Mouse (Mus musculus) forebrain, postnatal 0 days (tissue): ENCODE results near the gene Nln. TPM values are rescaled to one million over a fixed set of nuclear protein-coding genes. Genes with fewer than 3 reads are reported as not detected.

ENCODE experiments used
- ATAC-seq: fragments of 200-750 bp; cut with Nextera tagmentation; 2 replicates; pipeline ENCODE4 v1.8.0; 2017; ENCODE audit warnings: mild to moderate bottlenecking, moderate library complexity
- DNase-seq: peaks from one replicate; pipeline ENCODE4 v3.0.0-alpha.2; 2015
- H3K27ac ChIP-seq: fragments of 300-500 bp; sonication (generic); 2 replicates; pipeline ENCODE4 v1.5.1; 2014; ENCODE audit warnings: low read depth, mild to moderate bottlenecking, antibody characterized with exemption, low read length, moderate library complexity, mixed read lengths
- H3K27me3 ChIP-seq: fragments of 300-500 bp; sonication (generic); 2 replicates; pipeline ENCODE4 v1.6.1; 2014; ENCODE audit warnings: mild to moderate bottlenecking, low read length, mixed read lengths; ENCODE audit not compliant: insufficient read depth
- H3K36me3 ChIP-seq: fragments of 300-500 bp; sonication (generic); 2 replicates; pipeline ENCODE4 v1.6.1; 2014; ENCODE audit warnings: mild to moderate bottlenecking, moderate library complexity; ENCODE audit not compliant: insufficient read depth
- H3K4me1 ChIP-seq: fragments of 300-500 bp; sonication (generic); 2 replicates; pipeline ENCODE4 v1.6.1; 2014; ENCODE audit warnings: antibody characterized with exemption; ENCODE audit not compliant: insufficient read depth
- H3K4me2 ChIP-seq: fragments of 300-500 bp; sonication (generic); 2 replicates; pipeline ENCODE4 v1.6.1; 2014; ENCODE audit warnings: low read depth, mild to moderate bottlenecking, moderate library complexity
- H3K4me3 ChIP-seq: fragments of 300-500 bp; sonication (generic); 2 replicates; pipeline ENCODE4 v1.5.1; 2014; ENCODE audit warnings: low read depth, low read length, mixed read lengths
- H3K9ac ChIP-seq: fragments of 300-500 bp; sonication (generic); 2 replicates; pipeline ENCODE4 v1.6.1; 2014; ENCODE audit warnings: mild to moderate bottlenecking
- H3K9me3 ChIP-seq: fragments of 300-500 bp; sonication (generic); 2 replicates; pipeline ENCODE4 v1.6.1; 2016; ENCODE audit warnings: low read length
- CTCF ChIP-seq: sonication (generic); IDR thresholded peaks from 2 replicates; pipeline ENCODE4 v1.5.1; 2016; ENCODE audit warnings: antibody characterized with exemption, control low read depth, low read depth
- WGBS: fragments of 180-500 bp; shearing (Covaris S2); extraction: QIAGEN DNeasy Blood & Tissue Kit; methylation state at CpG from one replicate; pipeline ENCODE4 v1.1.7; 2014; 5-methylcytosine and 5-hydroxymethylcytosine counted together
- polyA plus RNA-seq: library from polyadenylated mRNA; unstranded; fragments of >200 nt; fragmentation: Nextera tagmentation; extraction: Ambion mirVana; gene quantifications from 2 replicates; pipeline ENCODE4 v1.2.1, GENCODE M21; 2015
- total RNA-seq: library from RNA; depleted of rRNA; stranded (reverse); fragments of >200 nt; gene quantifications from 2 replicates; pipeline ENCODE4 v1.2.3, GENCODE M21; 2014

Gene Nln
- total and polyA plus RNA-seq, 2 experiments from 2014 or later: 49.0 to 77.2 TPM

DNA sequence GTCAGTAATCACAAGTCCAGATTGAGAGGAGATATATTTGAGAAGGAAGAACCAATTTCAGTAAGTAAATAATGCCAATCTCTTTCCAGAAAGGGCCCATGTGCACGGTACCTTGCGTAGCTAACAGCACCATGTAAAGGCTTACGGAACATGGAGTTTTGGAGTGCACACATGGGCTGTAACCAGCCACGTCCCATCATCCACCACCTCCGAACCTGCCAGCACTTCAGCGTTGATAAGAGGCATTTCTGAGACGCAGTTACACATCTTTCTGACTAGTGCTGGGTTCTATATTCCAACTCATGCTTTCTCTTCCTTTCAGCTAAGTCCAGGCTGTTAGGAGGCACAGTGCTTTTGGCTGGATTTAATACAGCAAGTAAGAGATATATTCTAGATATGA lies 12.2 kb downstream of the Nln start:
- TF ChIP-seq CTCF: no peak
- Histone ChIP-seq H3K36me3 (peaks cover 12% of the 10 kb centered on the region; the same call in 1 of the 2 replicates), H3K4me3 (no peak overlapping the region), H3K9me3 (no peaks in the 10 kb centered on the region), H3K4me2 (no peak overlapping the region), H3K27ac (no peak overlapping the region), H3K4me1 (no peaks in the 10 kb centered on the region), H3K9ac (no peak overlapping the region), H3K27me3 (no peaks in the 10 kb centered on the region)
- no peak for ATAC-seq
- no peak for DNase-seq
- 97% methylated on average over 7 of the region's 7 CpGs for WGBS

DNA sequence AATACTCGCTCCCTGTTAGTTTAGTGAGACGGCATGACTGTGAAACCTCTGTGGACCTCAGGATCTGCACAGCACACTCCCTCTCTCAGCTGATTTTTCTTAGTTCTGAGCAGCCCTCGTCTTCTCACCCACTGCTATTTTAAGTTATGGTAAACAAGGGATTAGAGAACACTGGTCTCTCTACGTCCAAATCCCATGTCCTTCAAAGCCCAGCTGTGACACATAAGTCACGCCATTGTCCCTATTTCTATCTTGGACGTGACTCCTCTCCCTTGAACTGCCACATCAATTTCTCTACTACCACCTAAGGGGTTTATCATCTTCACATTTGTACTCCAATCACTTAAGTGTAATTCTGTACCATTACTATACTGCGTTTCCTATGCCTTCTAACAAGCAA lies 13.5 kb downstream of the Nln start:
- H3K4me1 ChIP-seq: no peaks in the 10 kb centered on the region

DNA sequence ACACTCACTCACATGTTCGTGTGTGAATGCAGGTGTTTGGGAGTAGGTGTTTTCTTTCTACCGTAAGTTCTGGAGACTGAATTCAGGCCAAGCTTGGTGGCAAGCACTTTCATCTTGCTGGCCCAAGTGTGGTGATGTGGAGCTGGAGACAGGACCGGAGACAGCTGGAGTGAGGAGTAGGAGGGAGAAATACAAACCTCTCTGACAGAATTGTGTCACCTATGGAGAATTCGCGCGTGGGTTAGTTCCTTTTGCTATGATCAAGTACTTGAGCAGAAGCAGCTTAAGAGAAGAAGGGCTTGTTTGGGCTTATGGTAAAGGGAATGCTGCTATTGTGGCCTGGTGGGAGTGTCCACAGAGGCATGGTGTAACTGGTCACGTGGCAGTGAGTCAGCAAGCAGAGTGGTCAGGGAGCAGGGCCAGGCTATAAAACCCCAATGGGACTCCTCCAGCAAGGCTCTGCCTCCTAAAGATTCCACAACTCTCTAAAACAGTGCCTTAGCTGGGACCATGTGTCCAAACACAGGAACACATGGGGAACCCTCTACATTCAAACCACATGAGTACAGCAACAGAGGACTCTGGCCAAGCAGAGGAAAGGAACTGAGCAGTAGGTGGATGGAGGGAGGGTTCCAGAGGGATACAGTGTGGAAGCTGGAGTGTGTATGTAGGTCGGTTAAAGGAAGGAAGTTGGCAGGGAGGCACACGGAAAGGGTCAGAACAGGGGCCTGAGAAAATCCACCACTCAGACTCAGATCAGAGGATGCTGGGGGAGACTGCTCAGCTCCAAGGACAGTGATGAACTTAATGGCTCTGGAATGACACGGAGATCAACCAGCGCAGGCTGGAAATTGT lies 14.7 kb downstream of the Nln start:
- Histone ChIP-seq H3K4me2 (no peak overlapping the region), H3K27me3 (no peaks in the 10 kb centered on the region), H3K4me3 (no peak overlapping the region), H3K4me1 (no peaks in the 10 kb centered on the region), H3K36me3 (peaks cover 13% of the 10 kb centered on the region; the same call in 1 of the 2 replicates), H3K27ac (no peak overlapping the region), H3K9ac (no peak overlapping the region), H3K9me3 (no peaks in the 10 kb centered on the region)
- TF ChIP-seq CTCF: no peak
- WGBS: 85% methylated on average over 11 of the region's 11 CpGs
- DNase-seq: no peak
- ATAC-seq: peak; percentile 12; the same call in 1 of the 2 replicates

More for the DNA sequence above, 13.5 kb downstream of the Nln start:
- Histone ChIP-seq H3K27ac (no peak overlapping the region), H3K4me3 (no peak overlapping the region), H3K9ac (no peak overlapping the region), H3K4me2 (no peak overlapping the region), H3K27me3 (no peaks in the 10 kb centered on the region), H3K9me3 (no peaks in the 10 kb centered on the region), H3K36me3 (peaks cover 13% of the 10 kb centered on the region; the same call in 1 of the 2 replicates)
- no peak for TF ChIP-seq CTCF
- 69% methylated on average over 7 of the region's 7 CpGs for WGBS
- DNase-seq (no peak), ATAC-seq (no peak)

DNA sequence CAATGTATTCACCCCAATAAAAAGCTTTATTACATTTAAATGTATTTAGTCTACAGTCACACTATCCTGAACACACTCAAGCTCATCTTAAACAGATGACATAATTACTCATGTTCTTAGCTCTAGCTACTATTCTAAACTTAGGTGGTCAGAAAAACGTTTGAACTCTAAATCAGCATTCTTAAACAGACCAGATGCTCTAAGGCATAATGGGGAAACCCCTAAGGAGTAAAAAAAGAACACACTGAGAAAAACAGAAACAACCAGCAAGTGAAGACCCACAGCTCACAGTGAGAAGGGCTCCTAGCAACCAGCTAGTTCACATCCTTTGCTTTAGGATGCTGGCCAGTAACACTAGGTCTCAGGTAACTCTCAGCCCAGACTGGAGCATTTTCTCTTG lies 17.7 kb downstream of the Nln start:
- Histone ChIP-seq H3K4me2 (no peak overlapping the region), H3K36me3 (peaks cover 13% of the 10 kb centered on the region; the same call in 1 of the 2 replicates), H3K27me3 (no peaks in the 10 kb centered on the region), H3K9ac (no peak overlapping the region), H3K27ac (no peak overlapping the region), H3K4me1 (no peaks in the 10 kb centered on the region), H3K9me3 (no peaks in the 10 kb centered on the region), H3K4me3 (no peak overlapping the region)
- no peak for DNase-seq
- ATAC-seq: no peak
- no peak for TF ChIP-seq CTCF
- 13% methylated on average over 1 of the region's 1 CpGs for WGBS

DNA sequence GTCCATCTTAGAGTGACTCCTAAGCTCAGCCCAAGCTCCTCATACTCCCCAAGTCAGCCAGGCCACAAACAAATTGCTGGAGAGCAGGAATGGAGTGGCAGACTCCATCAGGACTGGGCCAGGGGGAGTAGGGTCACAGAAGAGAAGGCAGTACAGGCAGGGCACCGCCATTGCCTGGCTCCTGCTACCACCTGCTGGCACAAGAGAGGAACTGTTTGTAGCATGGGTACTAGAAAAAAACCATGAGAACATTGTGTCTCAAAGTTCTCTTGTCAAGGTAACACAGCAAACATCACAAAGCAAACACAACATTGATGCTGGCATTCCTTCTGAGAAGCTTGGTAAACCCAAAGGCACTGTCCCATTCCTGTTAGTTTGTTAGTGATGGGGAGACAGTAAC lies 20.0 kb downstream of the Nln start:
- Histone ChIP-seq H3K27me3 (no peaks in the 10 kb centered on the region), H3K9me3 (no peaks in the 10 kb centered on the region), H3K4me1 (no peaks in the 10 kb centered on the region), H3K9ac (no peak overlapping the region), H3K36me3 (peaks cover 8% of the 10 kb centered on the region; the same call in 1 of the 2 replicates), H3K4me3 (no peak overlapping the region), H3K4me2 (no peak overlapping the region), H3K27ac (no peak overlapping the region)
- 9% methylated on average over 1 of the region's 1 CpGs for WGBS
- ATAC-seq (peak; percentile 77), DNase-seq (peak; percentile 48)
- TF ChIP-seq CTCF: peak; percentile 81

DNA sequence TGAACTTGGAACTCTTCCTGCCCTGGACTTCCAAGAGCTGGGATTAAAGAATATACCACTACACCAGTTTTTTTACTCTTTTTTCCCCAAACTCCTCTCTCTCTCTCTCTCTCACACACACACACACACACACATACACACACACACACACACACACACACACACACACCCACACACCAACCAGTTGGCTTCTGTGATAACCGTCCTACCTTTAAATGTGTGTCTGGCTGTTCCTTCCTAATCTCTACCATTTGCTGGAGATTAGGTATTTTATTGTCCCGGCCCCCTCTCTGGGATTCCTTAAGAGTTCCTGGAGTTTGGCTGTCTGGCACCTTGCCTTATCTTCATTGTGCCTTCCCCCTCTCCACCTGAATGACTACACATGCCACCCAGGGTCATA lies 24.8 kb downstream of the Nln start:
- no peaks in the 10 kb centered on the region for H3K36me3 ChIP-seq
- no peaks in the 10 kb centered on the region for H3K4me1 ChIP-seq
- no peak overlapping the region for H3K4me3 ChIP-seq
- no peak overlapping the region for H3K4me2 ChIP-seq
- no peak overlapping the region for H3K9ac ChIP-seq
- TF ChIP-seq CTCF: no peak
- no peaks in the 10 kb centered on the region for H3K27me3 ChIP-seq
- 82% methylated on average over 2 of the region's 2 CpGs for WGBS
- no peak for DNase-seq
- H3K9me3 ChIP-seq: no peaks in the 10 kb centered on the region
- ATAC-seq: no peak
- no peak overlapping the region for H3K27ac ChIP-seq

DNA sequence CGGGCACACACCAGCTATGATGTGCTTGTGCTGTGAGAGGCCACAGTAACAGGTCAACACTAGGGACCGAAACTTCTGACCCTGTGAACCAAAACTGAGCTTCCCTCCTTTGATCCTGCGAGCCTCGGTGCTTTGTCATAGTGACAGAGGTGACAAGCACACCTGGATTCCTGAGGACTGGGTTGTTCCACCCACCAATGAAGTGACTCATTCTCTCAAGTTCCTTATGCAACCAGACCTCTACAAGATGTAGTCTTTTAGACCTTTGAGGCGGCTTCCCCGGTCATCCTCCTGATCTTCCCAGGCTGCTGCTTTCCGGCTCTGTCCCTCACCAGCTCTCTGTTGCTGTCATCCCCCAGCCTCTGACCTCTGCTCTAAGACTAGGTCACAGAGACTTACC lies 26.9 kb downstream of the Nln start:
- Histone ChIP-seq H3K27me3 (no peaks in the 10 kb centered on the region), H3K27ac (no peak overlapping the region), H3K4me3 (no peak overlapping the region), H3K36me3 (no peaks in the 10 kb centered on the region), H3K4me1 (no peaks in the 10 kb centered on the region), H3K4me2 (no peak overlapping the region), H3K9me3 (no peaks in the 10 kb centered on the region), H3K9ac (no peak overlapping the region)
- DNase-seq (no peak), ATAC-seq (no peak)
- WGBS: 94% methylated on average over 7 of the region's 7 CpGs
- TF ChIP-seq CTCF: no peak
